Mouse (Mus musculus) liver, embryonic 14.5 days (tissue): ENCODE data around the gene Cbln1.

Experiments used
- CTCF ChIP-seq: IDR thresholded peaks from 2 replicates; pipeline ENCODE4 v1.5.1; 2016; ENCODE audit warnings: antibody characterized with exemption, low read depth, control low read depth
- EP300 ChIP-seq: IDR thresholded peaks from 2 replicates; pipeline ENCODE4 v1.6.1; 2016; ENCODE audit warnings: antibody characterized with exemption, low read depth

- TF ChIP-seq CTCF (no peak), EP300 (no peak)
These were observed 8.0 kb downstream of the Cbln1 start for GRCm38 (mm10) chr8:87464446-87464845.
